Mouse (Mus musculus) stomach, embryonic 14.5 days (tissue): Measurements from ENCODE around the gene Slc30a3. TPM values are rescaled to one million over a fixed set of nuclear protein-coding genes. Genes with fewer than 3 reads are reported as not detected.

Experiments used
- ATAC-seq: fragments of 200-750 bp; cut with Nextera tagmentation; 2 replicates; pipeline ENCODE4 v1.8.0; 2017; ENCODE audit warnings: low read depth, moderate TSS enrichment; ENCODE audit not compliant: insufficient number of reproducible peaks, insufficient read depth, low FRiP score
- H3K27ac ChIP-seq: fragments of 300-500 bp; sonication (generic); 2 replicates; pipeline ENCODE4 v1.5.1; 2014; ENCODE audit warnings: mild to moderate bottlenecking, low read length, moderate library complexity, mixed read lengths
- H3K27me3 ChIP-seq: fragments of 300-500 bp; sonication (generic); 2 replicates; pipeline ENCODE4 v1.6.1; 2014; ENCODE audit warnings: low read length, control low read depth, mixed read lengths; ENCODE audit not compliant: control insufficient read depth, insufficient read depth
- H3K36me3 ChIP-seq: fragments of 300-500 bp; sonication (generic); 2 replicates; pipeline ENCODE4 v1.6.1; 2014; ENCODE audit warnings: mild to moderate bottlenecking, control low read depth, low read length, moderate library complexity, mixed read lengths; ENCODE audit not compliant: control insufficient read depth, insufficient read depth
- H3K4me1 ChIP-seq: fragments of 300-500 bp; sonication (generic); 2 replicates; pipeline ENCODE4 v1.6.1; 2014; ENCODE audit warnings: low read length, control low read depth, mixed read lengths; ENCODE audit not compliant: control insufficient read depth, insufficient read depth
- H3K4me2 ChIP-seq: fragments of 300-500 bp; sonication (generic); replicated peaks from 2 replicates; pipeline ENCODE4 v1.6.1; 2014; ENCODE audit warnings: low read depth, low read length, control low read depth
- H3K4me3 ChIP-seq: fragments of 300-500 bp; sonication (generic); 2 replicates; pipeline ENCODE4 v1.5.1; 2014; ENCODE audit warnings: low read depth, low read length, control low read depth
- H3K9ac ChIP-seq: fragments of 300-500 bp; sonication (generic); replicated peaks from 2 replicates; pipeline ENCODE4 v1.6.1; 2014; ENCODE audit warnings: low read depth, mild to moderate bottlenecking, control low read depth, low read length, moderate library complexity, mixed read lengths
- H3K9me3 ChIP-seq: fragments of 300-500 bp; sonication (generic); 2 replicates; pipeline ENCODE4 v1.6.1; 2016; ENCODE audit warnings: low read depth, low read length, control low read depth; ENCODE audit not compliant: control insufficient read depth
- WGBS: fragments of 180-500 bp; shearing (Covaris S2); extraction: QIAGEN DNeasy Blood & Tissue Kit; methylation state at CpG from one replicate; pipeline ENCODE4 v1.1.7; 2014; 5-methylcytosine and 5-hydroxymethylcytosine counted together
- polyA plus RNA-seq: library from polyadenylated mRNA; unstranded; fragments of >200 nt; fragmentation: Nextera tagmentation; extraction: Ambion mirVana; gene quantifications from 2 replicates; pipeline ENCODE4 v1.2.1, GENCODE M21; 2014

Slc30a3 gene
- polyA plus RNA-seq: 0.30 and 0.52 TPM in 2 replicates

DNA sequence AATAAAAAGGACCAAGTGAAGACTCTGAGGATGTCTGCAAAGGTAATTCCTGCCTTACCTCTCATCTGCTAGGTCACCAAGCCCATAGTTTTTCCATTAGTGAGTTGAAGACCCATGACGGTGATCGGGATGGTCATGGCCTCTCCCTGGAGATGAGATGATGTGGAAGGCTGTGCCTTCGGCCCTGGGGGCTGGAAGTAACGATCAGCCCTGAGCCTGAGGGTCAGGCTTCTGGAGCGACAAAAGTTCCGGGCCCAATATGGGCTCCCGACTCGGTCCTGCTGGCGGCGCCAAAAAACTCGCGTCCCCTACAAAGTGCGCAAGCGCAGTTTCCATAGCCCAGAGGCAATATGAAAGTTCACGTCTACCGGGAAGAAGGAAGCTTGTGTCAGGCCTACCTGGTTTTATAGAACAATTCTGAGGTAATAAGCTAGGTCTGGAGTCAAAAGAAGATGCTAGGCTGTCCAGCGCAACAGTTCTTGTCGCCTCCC, at the start of gene Slc30a3:
Slc30a3 (minus strand) TSS at position 238 of the 491 bp plus-strand sequence.
- H3K4me3 ChIP-seq: no peak within 1 kb of the TSS
- no peak for ATAC-seq
- no peaks in the 10 kb centered on the region for H3K4me1 ChIP-seq
- 91% methylated on average over 18 of the region's 18 CpGs for WGBS
- no peaks in the 10 kb centered on the region for H3K9me3 ChIP-seq
- no peak within 1 kb of the TSS for H3K4me2 ChIP-seq
- H3K9ac ChIP-seq: no peak within 1 kb of the TSS
- no peaks in the 10 kb centered on the region for H3K27me3 ChIP-seq
- no peaks in the 10 kb centered on the region for H3K36me3 ChIP-seq
- no peak within 1 kb of the TSS for H3K27ac ChIP-seq

DNA sequence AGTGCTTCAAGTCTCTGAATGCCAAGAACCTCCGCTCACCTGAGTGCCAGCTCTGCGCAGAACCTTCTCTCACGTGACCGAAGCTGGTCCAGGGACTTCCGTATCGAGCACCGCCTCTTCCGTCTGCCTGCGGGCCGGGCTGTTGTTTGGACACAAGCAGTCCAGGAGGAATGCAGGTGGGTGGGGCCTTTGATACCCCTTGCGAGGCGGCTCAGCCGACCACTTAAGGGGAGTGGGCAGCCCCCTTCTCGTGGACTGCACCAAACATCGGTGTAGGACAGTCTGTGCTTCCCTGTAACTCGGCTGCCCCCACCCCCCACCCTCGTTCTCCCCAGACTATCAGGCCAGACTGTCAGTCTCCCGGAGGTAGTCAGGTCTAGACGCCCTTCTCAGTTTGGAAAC, 46.1 kb upstream of the Slc30a3 start, which contains the start of gene Mpv17:
Mpv17 (minus strand) TSS at position 100 of the 402 bp plus-strand sequence.
- Histone ChIP-seq H3K9me3 (no peaks in the 10 kb centered on the region), H3K36me3 (peaks cover 25% of the 10 kb centered on the region), H3K4me1 (peaks cover 6% of the 10 kb centered on the region), H3K27me3 (no peaks in the 10 kb centered on the region), H3K4me2 (peak within 1 kb of the TSS; percentile 71), H3K4me3 (peak within 1 kb of the TSS; percentile 49), H3K9ac (peak within 1 kb of the TSS; percentile 28), H3K27ac (peak within 1 kb of the TSS; percentile 12; the same call in 1 of the 2 replicates)
- peak; percentile 97 for ATAC-seq
- under 1% methylated on average over 19 of the region's 19 CpGs for WGBS

DNA sequence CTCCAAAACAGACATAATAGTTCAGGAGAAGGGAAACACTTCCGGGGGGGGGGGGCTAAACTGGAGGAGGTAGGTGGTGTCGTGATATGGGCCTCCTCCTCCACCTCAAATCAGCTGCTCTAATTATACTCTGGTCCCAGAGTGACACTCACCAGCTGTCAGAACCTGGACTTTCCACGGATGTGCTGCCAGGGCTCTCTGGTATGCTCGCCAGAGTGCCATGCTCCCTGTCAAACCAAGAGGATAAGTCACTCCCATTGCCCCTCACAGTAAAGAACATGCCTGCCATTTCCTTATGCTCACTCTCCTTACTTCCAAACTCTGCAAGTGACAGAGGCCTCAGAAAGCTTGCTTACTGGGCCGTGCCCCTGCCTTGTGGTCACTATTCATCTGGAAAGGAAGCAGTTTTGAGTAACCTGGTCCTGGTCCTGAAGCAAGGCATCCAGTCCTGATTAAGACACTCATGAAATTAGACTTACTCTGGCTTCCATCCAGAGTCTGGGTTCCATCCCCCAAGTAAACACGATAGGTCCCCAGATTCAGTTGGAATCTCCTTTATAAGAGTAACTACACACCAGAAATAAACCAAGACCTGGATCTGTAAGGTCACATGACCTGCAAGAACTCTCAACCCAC, 45.6 kb upstream of the Slc30a3 start:
- no peaks in the 10 kb centered on the region for H3K27me3 ChIP-seq
- ATAC-seq: 0 out of 2 replicates have a peak, but pooled peaks have one; percentile 3
- WGBS: 32% methylated on average over 6 of the region's 6 CpGs
- H3K9me3 ChIP-seq: no peaks in the 10 kb centered on the region
- peak overlapping the region; percentile 71 for H3K4me2 ChIP-seq
- peak overlapping the region; percentile 28 for H3K9ac ChIP-seq
- H3K27ac ChIP-seq: no peak overlapping the region; the same call in 1 of the 2 replicates
- peaks cover 6% of the 10 kb centered on the region for H3K4me1 ChIP-seq
- H3K4me3 ChIP-seq: peak overlapping the region; percentile 49
- H3K36me3 ChIP-seq: peaks cover 20% of the 10 kb centered on the region

DNA sequence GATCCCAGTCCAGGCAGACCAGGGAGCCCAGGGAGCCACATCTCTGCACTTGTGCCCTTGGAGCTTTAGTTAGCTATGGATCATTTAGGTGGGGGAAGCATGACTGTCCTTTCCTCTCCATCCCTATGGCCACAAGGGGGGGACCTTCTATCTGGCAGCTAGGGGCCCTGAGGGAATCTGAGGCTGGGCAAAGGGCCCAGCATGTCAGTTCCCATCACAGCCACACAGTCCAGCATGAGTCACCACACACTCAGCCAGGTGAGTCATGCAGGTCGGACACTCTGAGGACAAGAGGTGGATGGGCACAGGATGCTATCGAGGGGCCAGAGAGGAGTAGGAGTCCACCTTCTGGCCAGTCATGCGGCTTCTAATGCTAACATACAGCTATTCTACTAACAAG, 43.7 kb upstream of the Slc30a3 start:
- Histone ChIP-seq H3K27me3 (no peaks in the 10 kb centered on the region), H3K9ac (no peak overlapping the region), H3K9me3 (no peaks in the 10 kb centered on the region), H3K4me1 (peaks cover 6% of the 10 kb centered on the region), H3K4me2 (no peak overlapping the region), H3K4me3 (no peak overlapping the region), H3K27ac (no peak overlapping the region), H3K36me3 (peaks cover under 1% of the 10 kb centered on the region)
- 85% methylated on average over 3 of the region's 3 CpGs for WGBS
- ATAC-seq: no peak

DNA sequence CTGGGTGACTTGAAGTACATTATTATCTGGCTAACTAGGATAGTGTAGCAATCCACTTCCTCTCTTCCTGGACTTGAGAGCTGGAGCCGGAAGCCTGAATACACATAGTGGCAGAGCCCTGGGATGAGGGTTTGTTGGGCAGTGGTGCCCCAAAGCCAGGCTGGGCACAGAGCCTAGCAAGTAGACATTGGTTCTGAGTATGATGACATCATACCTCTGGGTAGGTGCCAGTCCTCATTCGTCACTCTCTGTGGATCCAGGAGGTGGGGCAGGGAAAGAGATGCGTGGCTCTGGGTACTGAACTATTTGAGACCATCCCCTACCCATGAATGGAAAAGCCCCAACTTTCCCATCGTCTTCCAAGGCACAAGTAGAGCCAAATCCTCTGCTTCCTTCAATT, 41.7 kb upstream of the Slc30a3 start:
- Histone ChIP-seq H3K27me3 (no peaks in the 10 kb centered on the region), H3K9ac (no peak overlapping the region), H3K27ac (no peak overlapping the region), H3K4me1 (peaks cover 6% of the 10 kb centered on the region), H3K9me3 (no peaks in the 10 kb centered on the region), H3K36me3 (no peaks in the 10 kb centered on the region; the same call in none of the 2 replicates), H3K4me2 (no peak overlapping the region), H3K4me3 (no peak overlapping the region)
- ATAC-seq: no peak
- WGBS: 93% methylated on average over 4 of the region's 4 CpGs

DNA sequence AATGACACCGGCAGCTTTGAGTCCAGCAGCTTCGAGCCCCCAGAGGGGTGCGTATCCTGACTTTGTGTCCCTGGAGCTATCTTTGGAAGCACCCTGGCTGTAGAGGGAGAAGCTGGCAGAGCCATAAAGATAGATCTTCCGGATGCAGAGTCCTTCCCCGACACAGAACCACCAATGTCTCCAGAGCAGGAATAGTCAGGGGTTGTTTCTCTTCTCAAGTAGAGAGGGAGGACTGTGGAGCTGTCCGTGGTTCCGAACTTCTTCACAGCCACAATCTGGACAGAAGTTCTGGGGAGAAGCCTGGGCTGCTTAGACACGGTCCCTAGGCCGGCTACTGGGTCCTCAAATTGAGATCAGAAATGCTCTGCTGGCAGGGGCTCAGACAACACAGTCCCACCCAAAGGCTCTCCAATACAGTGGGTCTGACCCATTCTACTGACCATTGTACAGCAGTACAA, 31.0 kb upstream of the Slc30a3 start:
- Histone ChIP-seq H3K27me3 (peaks cover 48% of the 10 kb centered on the region), H3K9me3 (no peaks in the 10 kb centered on the region), H3K36me3 (no peaks in the 10 kb centered on the region), H3K27ac (no peak overlapping the region), H3K4me3 (0 out of 2 replicates have a peak overlapping the region, but pooled peaks have one; percentile 8), H3K4me2 (no peak overlapping the region; the same call in 1 of the 2 replicates), H3K9ac (no peak overlapping the region), H3K4me1 (0 out of 2 replicates have a peak, but pooled peaks cover 9% of the 10 kb centered on the region)
- no peak for ATAC-seq
- 12% methylated on average over 9 of the region's 9 CpGs for WGBS

DNA sequence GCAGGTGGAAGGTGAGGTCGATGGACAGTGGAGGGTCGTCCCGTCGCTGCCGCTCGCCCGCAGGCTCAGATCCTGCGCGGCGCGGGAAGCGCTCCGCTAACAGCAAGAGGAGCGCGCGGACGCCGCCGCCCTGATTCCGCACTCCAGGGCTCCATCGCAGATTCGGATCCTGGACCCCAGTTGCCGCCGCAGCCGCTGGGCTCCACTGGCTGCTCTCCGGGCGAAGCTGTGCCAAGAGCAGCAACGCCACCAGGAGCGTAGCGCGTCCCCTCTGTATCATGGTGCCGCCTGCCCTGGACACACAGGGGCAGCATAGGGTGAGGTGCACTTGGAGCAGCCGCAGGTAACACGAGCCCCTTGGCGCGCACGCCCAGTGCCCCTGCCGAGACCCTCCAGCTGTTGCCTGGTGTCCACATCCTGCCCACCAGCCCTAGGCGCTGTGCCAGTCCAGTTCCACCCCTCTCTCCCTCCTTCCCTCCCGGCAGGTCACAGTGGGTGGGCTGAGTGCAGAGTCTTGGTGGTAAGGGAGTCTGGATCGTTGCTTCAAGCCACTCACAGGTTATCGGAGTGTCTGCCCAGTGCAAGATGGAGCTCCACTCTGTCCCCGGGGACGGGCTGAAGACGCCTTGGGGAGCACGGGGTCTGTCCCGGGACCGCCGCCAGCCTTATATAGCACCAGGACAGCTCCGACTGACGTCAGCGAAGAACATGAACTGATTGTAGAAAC, 30.4 kb upstream of the Slc30a3 start, which contains the start of gene Ucn:
Ucn (minus strand) TSS at position 589 of the 727 bp plus-strand sequence.
- Histone ChIP-seq H3K9ac (no peak within 1 kb of the TSS), H3K27me3 (peaks cover 48% of the 10 kb centered on the region), H3K4me3 (peak within 1 kb of the TSS; percentile 9; the same call in 1 of the 2 replicates), H3K36me3 (no peaks in the 10 kb centered on the region), H3K4me2 (peak within 1 kb of the TSS; percentile 16), H3K4me1 (0 out of 2 replicates have a peak, but pooled peaks cover 9% of the 10 kb centered on the region), H3K9me3 (no peaks in the 10 kb centered on the region), H3K27ac (no peak within 1 kb of the TSS)
- 2% methylated on average over 52 of the region's 52 CpGs for WGBS
- ATAC-seq: no peak

DNA sequence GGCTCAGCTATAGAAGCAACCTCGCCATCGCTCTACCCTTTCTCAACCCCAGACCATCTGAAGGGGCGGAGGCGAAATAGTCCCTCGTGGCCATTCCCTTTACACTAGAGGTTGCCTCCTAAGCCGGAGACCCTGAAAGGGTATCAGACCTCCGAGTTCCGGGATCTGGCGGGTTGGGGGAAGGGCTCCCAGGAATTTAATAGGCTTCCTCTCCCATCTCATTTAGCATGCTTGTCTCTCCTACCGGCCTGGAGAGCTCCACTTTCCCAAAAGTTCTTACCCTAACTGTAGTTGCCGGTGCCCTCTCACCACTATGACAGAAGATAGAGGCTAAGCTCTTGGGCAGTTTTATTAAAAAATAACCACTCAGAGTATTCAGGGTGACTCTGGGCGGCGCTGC, 29.6 kb upstream of the Slc30a3 start:
- WGBS: 2% methylated on average over 13 of the region's 13 CpGs
- Histone ChIP-seq H3K4me2 (no peak overlapping the region; the same call in 1 of the 2 replicates), H3K36me3 (no peaks in the 10 kb centered on the region), H3K4me3 (peak overlapping the region; percentile 9; the same call in 1 of the 2 replicates), H3K27me3 (peaks cover 48% of the 10 kb centered on the region), H3K4me1 (0 out of 2 replicates have a peak, but pooled peaks cover 9% of the 10 kb centered on the region), H3K9me3 (no peaks in the 10 kb centered on the region), H3K27ac (no peak overlapping the region), H3K9ac (no peak overlapping the region)
- ATAC-seq: no peak
